Mouse (Mus musculus): ENCODE data around the gene Nav3. TPM values are rescaled to one million over a fixed set of nuclear protein-coding genes. Genes with fewer than 3 reads are reported as not detected.
"Not testable (repeated sequence)": the region's sequence is repeated elsewhere in the genome, so short reads cannot be mapped to it uniquely, and the experiment has no call there.

The Nav3 gene
- total RNA-seq, 1 experiment from 2014 or later: 3.9 TPM

DNA sequence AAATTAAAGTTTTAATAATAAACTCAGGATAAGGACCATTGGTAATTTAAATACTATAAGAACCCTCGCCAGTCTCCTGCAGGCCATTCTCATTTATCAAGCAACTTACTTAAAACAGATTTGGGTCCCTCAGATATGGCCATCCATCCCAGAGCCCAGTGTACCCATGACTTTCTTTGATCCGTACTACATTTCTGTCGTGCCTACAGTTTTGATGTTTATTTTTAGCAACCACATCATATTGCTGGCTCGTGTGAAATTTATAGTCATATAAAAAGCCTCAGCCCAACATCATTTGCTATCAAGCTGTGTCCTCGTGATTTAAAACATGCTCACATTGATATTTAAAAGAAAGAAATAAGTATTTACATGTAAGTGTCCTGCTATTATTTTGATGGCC, 394.8 kb downstream of the Nav3 start:
- no peak for DNase-seq

DNA sequence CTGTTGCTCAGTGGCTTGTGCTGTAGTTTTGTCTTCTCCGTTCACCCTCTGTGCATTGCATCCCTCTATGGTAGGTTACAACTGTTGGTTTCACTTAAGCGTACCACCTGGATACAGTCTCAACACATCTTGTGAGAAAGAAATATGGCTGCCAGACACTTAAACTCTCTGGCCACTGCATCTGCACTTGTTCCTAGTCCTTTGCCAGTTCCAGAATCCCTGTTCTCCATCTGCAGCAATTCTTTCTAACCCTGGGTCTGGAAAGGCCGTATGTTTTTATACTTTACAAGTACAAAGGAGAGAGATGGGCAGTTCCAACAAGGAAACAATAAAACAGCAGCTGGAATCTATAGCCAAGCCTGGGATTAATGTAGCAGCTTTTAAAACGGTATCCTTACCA, 418.5 kb downstream of the Nav3 start:
- no peak for DNase-seq

DNA sequence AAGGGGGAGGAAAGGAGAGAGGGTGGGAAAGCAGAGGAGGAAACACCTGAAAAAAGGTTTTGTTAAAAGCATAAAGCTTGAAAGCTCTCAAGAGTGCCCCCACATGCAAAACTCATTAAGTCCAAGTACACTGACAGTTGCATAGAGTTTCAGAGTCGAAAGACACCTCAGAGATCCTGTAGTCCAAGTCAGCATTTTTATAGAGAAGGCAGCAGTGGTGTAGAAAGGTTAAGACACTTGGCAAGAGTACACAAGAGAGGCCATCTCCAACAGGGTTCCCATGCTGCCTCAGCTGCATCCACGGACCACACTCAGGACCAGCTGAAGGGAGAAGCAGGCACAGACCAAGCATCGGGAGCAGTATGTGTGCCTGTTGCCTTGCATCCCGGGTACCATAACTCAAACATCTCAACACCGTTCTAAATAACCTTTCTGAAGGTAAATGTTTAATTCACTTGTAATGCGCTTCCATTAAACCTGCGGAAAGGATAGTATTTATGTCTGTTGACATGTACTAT, 421.4 kb downstream of the Nav3 start:
- DNase-seq: no peak

DNA sequence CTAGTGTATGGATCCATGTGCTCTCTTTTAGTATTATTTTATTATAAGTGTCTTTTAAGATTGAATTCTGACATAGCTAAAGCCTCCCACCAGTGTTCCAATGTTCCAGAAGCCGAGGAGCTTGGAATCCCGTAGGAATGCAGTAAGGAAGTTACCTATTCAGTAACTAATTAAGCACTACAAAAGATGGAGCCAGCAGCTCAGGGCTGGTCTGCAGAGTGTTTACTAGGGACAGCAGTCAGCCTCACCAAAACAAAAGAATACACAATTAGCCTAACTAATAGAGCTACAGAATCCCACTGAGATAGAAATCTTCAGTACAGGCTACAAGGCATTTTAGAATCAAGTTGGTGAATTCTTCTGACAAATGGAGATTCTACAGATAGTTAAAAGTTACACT, 431.1 kb downstream of the Nav3 start:
- not testable (repeated sequence) for DNase-seq

DNA sequence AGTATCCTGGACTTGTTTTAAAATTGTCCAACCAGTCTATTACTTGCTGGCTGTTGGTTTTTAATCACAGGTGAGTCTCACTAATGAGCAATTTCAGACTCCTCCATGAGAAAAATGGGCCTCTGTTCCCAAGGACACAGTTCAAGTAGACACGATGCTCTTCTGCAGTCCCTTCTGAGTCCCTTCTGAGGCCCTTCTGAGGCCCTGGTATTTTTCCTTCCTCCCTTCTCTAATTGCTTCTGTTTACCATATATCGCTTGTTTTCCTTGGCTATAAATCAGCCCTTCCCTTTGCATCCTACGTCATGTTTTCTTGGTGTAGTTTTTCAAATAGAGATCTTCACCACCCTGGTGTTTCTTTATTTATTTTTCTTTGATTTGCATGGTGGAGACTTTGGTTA, 433.9 kb downstream of the Nav3 start:
- DNase-seq: no peak

DNA sequence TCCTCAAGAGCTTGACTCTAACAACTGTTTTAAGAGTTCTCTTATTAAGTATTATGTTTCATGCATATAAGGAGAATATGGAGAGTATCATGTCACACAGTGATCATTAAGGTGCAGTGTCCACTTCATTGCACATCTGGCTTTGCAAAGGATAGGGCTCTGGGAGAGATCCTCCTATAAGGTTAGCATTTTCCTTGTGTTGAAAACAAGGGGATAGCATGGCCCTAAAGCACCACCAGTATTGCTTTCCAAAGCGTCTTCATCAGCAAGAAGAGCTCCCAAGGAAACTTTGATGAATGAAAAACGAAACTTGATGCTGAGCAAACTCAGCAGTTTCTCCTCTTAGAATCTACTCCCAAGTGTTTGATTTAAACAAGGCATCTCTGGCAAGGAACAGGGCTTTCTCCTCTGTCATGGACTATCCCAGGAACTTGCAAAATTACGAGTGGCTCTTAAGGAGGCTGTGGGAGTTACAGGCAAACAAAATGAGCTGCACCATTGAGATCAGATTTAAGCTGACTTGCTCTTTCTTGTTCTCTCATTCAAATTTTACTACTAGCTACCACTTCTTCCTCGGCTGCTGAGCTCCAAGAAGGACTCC, 436.6 kb downstream of the Nav3 start:
- no peak for DNase-seq

DNA sequence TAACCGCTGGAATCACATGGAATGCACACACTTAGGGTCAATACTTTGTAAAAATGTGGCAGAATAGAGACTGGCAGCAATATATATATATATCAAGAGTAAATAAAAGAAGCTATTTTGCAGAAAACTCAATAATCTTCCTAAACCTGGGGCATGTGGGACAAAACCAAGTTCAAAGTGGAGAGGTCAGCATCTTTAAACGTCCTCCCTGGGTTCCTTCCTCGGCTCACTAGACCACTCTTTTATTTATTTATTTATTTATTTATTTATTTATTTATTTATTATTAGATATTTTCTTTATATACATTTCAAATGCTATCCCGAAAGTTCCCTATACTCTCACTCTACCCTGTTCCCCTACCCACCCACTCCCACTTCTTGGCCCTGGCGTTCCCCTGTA, 454.7 kb downstream of the Nav3 start:
- DNase-seq: not testable (repeated sequence)

DNA sequence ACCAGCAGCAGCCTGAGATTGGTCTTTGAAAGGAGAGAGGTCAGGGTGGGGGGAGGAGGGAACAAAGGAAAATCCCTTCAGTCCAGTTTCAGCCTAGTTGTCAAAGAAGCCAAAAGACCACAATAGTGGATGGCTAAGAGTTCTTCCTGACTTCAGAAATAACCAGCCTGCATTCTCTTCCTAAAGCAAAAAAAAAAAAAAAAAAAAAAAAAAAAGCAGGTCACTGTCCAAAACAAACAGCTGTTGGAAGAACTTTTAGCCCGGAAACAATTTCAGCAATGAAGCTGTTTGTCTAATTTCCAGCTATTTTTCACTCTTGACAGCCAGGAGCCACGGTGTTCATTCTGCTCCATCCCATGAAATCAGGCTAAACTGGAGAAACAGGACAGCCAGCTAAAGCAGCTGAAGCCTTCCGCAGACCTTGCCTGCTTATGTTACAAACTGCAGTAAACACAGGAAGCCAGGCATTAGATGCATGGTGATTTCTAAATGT, 455.2 kb downstream of the Nav3 start:
- no peak for DNase-seq

DNA sequence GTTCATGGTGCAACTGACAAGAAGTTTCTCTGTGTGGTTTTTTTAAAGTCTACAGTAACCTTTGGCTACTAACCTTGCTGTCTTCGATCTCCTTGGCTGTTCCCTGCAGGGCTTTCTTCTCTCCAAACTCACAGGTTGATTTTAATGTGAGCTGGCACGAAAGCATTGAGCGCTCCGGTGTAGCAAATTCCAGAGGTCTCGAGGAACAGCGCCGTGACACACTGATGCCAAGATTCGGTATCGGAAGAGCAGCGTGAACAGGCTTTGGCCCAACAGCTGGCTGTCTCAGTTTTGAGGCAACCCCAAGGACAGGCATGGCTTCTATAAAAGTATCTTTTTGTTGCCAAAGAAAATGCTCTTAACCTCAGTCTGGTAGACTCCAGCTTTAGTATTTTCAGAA, 456.1 kb downstream of the Nav3 start:
- peak; percentile 3 for DNase-seq

DNA sequence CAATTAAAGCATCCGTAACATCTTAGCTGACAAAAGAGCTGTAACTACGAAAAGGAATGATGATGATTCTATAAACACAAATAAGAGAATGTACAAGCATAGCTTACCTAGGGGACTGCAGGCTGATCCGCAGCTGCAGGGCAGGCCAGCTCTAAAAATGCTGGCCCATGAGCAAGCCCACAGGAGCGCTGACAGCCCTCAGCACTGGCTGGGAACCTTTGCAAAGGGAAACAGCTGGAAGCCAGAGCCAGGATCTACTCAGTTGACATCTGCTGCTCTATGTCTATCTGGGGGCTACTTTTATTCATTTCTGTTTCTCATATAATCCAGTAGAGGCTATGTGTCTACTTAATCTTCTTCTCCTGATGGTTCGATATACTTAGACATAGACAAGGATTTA, 461.7 kb downstream of the Nav3 start:
- no peak for DNase-seq

DNA sequence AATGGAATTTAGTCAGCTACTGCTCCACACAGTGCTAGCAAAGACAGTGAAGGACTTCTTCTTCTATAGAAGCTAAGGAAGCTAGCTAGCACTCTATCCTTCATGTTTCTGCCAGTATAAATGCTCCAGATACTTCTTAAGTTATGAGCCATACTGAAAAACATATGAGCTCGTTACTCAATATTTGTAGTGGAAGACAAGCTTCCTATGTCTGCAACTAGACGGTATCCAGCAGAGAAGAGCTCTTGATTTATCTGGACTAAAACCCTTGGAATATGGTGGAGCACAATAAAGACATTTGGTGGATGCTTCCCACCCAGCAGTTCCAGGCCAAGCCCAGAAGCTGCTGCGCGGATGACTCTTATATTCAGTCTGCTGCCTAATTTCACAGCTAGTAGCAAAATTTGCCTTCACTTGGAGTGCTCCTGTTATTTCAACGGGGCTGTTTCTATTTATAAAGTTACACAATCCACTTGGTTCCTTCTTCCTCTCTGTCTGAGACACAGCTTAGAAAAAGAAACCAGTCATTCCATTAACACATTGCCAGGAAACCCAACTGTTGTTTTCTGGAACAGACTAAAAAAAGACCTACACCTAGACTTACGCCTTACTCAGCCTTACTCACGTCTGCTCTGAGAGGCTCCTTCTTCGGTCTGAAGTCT, 470.0 kb downstream of the Nav3 start:
- DNase-seq: no peak

DNA sequence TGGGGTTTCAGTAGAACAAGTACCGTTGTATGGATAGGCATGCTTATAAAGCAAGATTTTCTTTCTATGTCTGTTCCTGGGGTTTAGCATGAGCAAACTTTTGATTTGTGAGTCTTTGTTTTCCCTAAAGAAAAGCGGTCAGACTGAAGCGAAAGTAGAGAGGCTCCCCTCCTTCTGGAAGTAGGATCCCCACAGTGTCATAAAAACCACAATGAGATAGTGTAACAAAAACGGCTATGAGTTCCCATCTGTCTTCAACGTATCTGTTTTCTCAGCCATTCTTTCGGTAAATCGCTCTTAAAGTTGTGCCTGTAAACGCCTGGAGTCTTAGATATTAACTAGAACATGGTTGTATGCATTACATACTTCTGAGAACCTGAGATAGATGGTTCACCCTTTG, 479.7 kb downstream of the Nav3 start:
- no peak for DNase-seq

DNA sequence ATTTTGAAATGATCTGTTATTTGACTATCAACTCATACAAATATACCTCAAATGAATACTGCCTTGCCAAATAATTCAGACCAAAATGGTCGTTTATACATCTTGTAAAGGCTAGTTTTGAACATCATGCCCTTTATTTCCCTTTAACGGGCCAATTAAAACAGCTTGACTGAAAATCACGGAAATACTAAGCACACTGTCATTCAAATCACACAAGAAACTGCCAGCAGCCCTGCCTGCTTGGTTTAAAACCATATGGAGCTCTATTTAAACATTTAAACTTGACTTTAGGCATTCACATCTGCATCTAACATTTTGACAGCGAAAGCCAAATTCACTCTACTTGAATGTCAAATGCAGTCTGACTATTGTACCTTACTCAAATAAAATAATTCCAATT, 481.8 kb downstream of the Nav3 start:
- DNase-seq: no peak

DNA sequence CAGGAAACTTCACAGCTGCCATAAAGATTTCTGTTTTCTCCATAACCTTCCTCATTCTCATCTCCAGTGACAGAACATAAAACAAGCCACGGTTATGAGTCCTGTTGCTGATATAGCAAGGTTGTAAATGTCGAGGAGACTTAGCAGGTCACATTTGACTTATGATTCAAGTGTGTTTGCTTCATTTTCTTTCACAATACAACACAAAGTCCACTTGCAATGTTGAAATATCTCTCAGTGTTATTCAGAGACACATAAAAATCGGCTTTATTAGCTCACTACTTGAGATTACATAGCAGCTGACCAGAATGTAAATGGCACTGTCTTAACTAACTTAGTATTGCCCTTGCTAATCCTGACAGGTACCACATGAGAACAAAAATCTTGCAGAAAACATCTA, 482.5 kb downstream of the Nav3 start:
- no peak for DNase-seq

DNA sequence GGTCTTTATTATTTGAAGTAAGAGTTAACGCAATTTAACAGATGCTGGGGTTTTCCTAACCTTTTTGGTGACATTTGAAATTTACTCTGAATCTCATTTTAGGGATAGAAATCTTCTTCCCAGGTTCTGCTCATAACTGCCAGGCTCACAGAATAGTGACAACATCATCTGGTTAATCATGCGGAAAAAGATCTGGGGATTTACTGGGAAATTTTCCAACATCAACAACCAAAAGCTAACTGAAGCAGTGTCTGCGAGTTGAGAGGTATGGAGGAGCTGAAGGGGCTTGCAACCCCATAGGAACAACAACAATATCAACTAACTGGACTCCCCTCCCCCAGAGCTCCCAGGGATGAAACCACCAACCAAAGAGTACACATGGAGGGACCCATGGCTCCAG, 505.7 kb downstream of the Nav3 start:
- no peak for DNase-seq

DNA sequence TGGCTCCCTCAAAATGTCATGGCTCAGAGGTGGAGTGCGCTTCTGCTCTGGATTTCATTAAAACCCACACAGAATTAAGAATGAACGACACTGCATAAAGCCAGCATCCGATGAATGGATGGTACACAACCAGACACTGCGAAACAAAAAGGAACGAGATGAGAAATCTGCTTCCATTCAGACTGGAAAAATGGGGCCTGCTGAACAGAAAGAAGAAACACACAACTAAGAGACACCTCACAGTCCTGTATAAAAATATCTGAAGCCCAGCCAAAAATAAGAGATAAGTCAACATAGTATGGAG, 526.7 kb downstream of the Nav3 start:
- DNase-seq: no peak

DNA sequence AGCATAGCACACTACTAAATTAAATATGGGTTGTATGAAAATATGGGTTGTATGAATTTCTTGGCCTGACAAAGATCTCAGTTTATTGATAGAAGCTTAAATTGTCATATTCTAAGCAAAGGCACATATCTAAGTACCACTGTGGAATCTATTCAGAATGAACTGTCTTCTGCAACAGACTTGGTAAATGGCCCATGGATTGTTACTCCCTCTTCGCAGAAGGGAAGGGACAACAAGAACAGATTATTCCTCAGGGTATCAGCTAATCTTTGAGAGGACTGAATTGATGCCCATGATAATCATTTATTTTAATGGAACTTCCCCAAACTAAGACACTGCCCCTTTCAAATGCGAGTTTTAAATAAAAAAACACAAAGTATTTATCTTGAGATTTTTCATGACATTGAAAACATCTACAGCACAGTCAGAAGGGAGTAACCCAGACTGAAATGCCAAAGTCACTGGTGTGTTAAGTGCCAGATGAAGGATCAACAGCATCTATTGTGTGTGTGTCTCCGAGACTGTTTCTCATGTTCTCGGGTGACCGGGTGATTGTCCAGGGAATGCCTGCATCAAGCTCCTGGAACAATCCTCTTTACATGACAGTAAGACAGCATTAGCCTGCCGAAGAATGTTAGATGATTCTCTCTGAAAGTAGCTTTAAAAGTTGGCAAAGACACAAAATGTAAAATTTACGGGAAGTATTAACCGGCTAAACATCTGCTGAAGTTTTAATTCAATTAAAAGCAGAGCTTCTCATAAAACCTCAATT, 527.3 kb downstream of the Nav3 start:
- no peak for DNase-seq

DNA sequence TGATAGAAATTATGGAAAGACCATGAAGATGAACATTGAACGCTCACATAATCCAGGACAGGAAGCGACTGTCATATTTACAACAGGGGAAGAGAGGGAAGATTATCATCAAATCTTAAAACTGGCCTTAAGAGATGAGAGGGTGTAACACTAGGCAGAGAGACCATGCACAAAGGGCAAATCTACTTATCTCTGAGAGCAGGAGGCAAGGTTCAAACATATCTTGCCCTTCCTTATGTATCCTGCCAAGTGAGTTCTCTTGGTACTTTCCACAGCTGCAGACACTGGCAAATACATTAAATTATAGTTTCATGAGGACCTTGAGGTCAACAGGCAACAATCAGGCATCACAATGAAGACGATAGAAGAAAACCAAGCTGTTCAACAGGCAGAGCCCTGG, 529.9 kb downstream of the Nav3 start:
- DNase-seq: no peak

DNA sequence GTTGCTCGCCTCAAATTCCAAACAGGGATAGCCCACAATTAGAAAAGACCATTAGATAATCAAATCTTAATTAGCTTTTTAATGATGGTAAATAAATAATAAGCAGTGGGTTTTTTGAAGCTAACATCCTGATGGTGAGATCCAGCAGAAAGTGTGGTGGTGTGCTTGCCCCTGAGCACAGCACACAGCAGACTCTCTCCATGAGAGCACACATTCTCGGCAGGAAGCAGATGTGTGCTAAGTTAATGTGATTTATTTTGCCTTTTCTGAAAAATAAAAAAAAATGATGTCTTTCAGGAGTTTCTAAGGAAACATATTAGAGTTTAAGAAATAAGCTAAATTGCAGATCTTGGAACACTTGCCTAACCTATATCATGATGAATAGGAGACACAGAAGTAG, 531.9 kb downstream of the Nav3 start:
- no peak for DNase-seq

DNA sequence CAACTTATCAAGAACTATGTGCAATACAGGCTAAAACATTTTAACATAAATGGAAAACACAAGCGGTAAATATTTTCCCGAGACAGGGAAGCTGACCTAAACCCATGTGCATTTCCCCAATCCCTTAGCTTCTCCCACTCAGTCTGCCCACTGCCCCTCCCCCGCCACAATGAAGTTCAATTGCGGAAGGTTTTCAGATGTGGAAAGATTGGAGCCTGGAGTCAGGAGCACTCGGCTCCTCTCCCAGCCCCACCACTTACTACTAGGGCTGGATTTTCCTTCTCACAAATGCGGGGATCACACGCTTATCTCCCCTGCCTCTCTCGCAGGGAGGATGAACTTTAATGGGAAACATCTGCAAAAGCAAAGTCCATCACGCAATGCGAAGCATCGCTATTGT, 534.6 kb downstream of the Nav3 start:
- no peak for DNase-seq

DNA sequence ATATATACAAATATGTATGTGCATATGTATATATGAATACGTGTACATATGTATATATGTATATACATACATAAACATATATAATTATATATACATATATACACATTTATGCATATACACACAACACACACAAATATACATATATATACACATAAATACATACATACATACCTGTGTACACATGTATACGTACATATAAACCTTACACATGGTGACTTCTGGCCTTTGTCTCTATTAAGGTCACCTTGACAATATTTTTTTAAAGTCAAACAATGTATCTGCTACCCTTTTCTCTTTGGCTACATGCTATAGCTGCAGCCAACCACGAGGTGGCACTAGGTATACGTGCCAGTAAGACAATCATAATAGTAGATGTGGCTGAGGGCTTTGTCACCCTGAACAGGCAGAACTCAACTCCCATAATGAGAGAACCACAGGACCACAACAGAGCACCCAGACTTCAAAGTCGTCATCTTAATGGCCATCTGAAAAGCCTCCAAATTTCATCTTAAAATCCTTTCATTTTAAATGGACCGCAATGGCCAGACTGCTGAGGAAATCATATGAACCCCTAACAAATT, 535.3 kb downstream of the Nav3 start:
- peak; percentile 60 for DNase-seq

DNA sequence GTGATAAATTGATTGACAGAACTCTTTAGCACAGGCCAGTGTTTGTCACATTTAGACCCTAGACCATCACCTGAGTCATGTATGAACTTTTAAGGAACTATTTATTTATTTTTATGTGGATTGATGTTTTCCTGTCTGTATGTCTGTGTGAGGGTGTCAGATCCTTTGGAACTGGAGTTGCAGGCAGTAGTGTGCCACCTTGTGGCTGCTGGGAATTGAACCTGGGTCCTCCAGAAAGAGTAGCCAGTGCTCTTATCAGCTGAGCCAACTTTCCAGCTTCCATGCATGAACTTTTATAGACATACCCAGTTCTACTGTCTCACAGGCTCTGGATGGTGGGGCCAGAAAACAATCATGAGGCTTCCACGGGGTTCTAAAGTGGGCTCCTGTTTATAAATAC, 536.5 kb downstream of the Nav3 start:
- DNase-seq: peak; percentile 12

DNA sequence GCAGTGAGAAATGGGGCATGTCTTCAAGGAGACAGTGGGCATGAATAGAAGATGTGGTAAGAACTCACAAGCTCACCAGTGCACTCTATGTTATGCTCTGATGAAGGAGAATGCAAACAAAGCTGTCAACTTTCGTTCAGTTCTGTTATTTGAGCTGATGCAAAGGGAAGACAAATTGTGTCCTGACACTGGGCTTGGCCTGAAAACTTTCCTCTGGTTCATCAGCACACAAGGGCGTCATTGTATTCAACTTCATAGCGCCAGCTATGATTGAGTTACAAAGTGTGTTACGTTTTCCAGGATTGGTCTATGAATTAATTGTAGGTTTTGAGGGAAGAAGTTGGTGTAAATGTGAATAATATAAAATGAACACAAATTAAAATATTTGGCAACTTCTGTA, 548.8 kb downstream of the Nav3 start:
- DNase-seq: no peak

Data from adrenal gland, postnatal 25 days (tissue).